Mouse (Mus musculus) megakaryocyte progenitor cell, adult 5-6 weeks (primary cell): ENCODE measurements around the gene Zfp423. TPM values are rescaled to one million over a fixed set of nuclear protein-coding genes. Genes with fewer than 3 reads are reported as not detected.

Experiments
- ATAC-seq: replicated peaks from 2 replicates; pipeline ENCODE4 v1.8.0; 2016; ENCODE audit warnings: mild to moderate bottlenecking, moderate TSS enrichment, inconsistent platforms; ENCODE audit not compliant: poor library complexity
- total RNA-seq, 2 experiments: library from RNA; stranded (forward) in 1 of 2; stranded (reverse) in 1 of 2; fragments of 157-497, 149-512 nt in 1 of 2; fragments of 200-1000 nt in 1 of 2; gene quantifications; 2 replicates each; pipeline versions ENCODE4 v1.2.3 to v1.2.4; 2015 to 2017

Zfp423 gene
- total RNA-seq, 2 experiments from 2014 or later, result not detected

DNA sequence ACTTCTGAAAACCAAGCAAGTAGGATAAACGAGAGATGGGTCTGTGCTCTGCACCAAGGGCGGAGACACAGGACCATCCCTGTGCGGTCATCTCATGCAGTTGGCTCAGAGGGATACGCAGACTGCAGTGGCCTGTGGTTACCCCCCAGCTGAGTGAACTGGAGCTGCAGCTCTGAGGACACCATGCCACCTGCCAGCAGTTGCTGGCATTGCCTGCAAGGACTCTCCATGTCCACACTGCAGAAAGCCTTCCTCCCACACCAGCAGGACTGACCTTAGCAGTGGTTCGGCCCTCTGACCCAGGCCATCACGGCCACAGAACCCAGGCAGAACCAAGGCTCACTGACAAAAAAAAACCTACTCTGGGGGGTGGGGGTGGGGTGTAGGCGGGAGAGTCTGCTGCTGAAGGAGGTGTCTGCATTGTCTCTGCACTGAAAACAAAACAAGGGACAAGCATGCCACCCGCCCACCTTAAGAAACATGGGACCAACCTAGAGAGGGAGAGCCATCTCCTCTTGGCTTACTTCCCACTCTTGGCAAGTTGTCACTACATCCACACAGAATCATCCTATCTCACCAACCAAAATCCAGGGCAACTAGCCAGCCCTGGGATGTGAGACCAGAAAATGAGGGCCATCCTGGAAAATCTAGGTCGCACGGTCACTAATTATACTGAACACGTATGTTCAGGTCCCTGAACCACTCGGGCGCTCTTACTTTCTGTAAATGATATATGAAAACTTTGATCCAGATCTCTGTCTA, 288.0 kb downstream of the Zfp423 start:
- ATAC-seq, result no peak

DNA sequence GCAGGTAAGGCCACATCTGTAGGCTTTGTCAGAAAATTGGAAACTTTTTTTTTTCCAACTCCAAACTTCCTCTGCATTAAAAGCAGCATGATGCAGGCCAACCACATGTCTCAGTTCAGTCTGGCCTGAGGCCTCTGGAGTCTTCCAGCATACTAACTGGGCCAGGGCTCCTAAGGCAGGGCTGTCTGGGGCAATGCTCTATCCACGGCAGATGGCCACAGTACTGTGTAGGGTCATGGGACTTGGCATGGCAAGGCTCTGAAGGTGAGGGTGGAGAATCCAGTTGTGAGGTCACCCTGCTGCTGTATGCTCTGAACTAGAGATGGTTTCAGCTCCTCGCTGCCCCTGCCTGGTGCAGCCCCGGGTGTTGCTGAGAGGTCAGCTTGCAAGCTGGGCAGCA, 289.2 kb downstream of the Zfp423 start:
- ATAC-seq, result no peak

- ATAC-seq, result no peak
Observed at GRCm38 (mm10) chr8:87668736-87669135, 290.7 kb downstream of the Zfp423 start.

- no peak for ATAC-seq
Observed at GRCm38 (mm10) chr8:87667914-87668643, 291.3 kb downstream of the Zfp423 start.

GRCm38 (mm10) chr8:87667297-87667696, 292.1 kb downstream of the Zfp423 start:
- ATAC-seq, result no peak

GRCm38 (mm10) chr8:87665337-87665736, 294.1 kb downstream of the Zfp423 start:
- no peak for ATAC-seq

DNA sequence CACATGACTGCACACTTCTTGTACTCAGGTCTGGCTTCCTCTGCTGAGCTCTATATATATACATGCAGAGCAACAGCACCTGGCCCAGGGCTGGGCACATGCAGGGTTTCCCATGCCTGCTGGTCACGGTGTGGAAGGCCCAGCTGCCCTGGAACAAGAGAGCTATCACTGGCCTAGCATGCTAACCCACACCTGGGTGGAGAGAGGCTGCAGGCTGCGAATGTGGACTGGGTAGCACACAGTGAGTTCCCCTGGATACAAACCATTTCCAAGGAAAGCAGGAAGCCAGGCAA, 295.2 kb downstream of the Zfp423 start:
- ATAC-seq, result no peak

GRCm38 (mm10) chr8:87663349-87664216, 295.8 kb downstream of the Zfp423 start:
- ATAC-seq, result peak; percentile 73

- no peak for ATAC-seq
Observed at GRCm38 (mm10) chr8:87662811-87663341, 296.5 kb downstream of the Zfp423 start.

- no peak for ATAC-seq
Observed at GRCm38 (mm10) chr8:87662307-87662771, 297.1 kb downstream of the Zfp423 start.

DNA sequence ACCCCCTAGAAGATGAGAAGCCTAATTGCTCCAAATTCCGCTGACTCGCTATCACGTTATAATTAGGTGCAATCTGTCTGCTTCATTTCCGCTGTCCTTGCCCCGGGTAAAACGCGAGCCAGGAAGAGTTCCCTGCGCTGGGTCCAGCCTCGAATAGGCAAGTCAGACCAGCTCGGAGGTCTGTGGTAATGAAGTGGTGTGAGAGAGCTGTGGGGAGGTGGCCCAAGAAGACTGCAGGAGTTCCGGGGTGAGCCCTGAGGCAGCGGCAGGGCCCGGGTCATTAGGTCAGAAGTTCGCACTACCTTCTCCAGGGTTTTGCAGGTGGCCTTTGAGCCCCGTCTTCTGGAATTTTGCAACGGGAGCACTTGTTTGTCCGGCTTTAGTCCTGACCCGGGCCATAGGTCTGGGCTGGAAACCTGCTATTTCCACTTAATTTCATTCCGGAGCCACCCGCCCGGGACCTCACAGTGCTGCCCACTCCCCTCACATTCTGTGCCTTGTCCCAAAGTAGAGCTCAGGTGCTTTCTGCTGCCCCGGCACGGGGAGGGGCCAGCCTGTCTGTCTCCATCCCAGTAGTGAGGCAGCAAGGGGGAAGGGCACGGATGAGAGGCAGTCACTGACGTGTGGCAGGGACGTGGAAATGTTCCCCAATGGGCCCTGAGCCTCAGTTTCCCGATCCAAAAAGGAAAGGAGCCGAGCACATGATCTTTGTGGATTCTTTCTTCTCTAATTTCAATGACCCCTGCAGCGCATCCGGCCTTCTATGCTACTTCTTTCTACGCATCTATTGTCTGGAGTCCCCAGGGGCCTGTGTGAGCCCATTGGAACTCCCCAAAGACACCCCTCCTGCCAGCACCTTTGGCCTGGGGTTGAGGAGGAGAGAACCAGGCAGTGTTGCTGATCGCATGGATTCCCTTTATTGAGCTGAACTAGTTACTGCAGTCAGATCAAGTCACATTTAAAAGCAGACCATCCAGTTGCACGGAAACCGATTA, 298.2 kb downstream of the Zfp423 start:
- no peak for ATAC-seq

DNA sequence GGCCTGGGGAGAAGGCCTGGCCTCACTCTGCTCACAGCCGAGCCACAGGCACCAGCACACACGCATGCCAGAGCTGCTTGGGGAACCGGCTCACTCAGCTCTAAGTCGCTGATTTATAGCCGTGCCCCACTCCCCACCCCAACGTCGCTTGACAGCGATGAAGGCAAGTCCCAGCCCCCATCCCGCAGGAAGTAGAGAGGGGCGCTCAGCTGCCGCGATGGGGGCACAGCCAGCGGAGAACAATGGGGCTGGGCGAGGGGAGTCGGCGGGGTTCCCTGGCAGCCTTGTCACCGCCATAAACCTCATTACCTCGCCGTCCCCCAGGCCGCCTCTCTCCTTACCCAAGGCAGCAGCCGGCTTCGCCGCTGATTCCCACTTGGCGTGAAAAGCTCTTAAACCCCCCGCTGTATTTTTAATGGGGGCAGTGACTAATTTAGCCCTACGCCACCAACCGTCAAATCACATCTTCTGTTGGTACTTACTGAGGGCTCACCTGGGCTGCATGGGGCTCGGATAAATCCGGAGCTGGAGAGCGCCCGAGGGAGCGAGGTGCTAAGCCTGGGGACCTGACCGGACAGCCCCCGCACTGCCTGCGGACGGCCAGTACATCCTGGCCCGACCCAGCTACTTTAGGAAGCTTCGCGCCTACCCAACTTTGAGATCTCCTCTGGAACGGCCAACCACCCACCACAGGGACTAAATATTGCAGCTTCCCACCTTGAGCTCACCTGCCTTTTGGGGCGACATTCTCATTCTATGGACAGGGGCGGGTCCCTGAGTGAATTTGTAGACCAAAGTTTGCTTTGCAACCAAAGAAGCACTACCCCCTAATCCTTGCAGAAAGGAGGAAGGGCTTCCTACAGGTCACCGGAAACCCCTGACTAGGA, 299.1 kb downstream of the Zfp423 start:
- no peak for ATAC-seq

- no peak for ATAC-seq
Observed at GRCm38 (mm10) chr8:87657488-87657887, 301.9 kb downstream of the Zfp423 start.

- peak; percentile 89 for ATAC-seq
Observed at GRCm38 (mm10) chr8:87656484-87657230, 302.7 kb downstream of the Zfp423 start.

GRCm38 (mm10) chr8:87655946-87656345, 303.4 kb downstream of the Zfp423 start:
- ATAC-seq, result no peak

DNA sequence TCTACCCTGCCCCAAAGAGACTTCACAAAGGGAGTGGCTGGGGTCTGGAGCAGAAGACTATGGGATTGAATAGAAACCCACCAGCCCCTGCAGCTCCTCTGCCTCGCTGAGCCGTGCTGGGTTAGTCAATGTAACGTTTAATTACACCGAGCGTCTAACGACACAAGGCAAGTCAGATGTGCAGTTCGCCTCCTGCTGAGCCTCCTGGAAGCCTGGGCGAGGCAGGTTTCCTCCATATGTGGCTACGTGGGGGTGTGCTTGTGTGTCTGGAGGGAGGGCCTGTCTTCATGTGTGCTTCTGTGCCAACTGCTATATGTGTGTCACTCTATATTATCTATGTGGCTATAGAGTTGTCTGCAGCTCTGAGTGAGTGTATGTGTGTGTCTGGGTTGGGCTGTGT, 311.6 kb downstream of the Zfp423 start:
- no peak for ATAC-seq

GRCm38 (mm10) chr8:87645829-87646483, 313.4 kb downstream of the Zfp423 start:
- ATAC-seq, result no peak

DNA sequence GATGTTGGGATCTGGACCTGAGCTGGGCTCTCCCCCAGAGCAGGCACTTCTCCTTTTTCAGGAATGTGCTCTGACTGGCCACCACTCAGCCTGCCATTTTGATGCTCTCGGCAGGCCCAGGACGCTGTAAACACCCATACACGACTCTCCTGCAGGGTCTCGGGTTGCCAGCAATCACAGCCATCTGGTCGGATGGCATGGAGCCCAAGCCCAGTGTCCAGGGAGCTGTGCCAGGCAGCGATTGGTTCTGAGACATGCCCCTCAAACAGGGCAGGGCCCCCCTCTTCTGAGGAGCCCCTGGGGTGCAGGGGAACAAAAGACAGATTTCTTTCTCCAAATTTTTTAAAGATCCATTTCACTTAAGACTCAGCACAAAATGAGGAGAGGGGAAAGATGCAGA, 314.0 kb downstream of the Zfp423 start:
- ATAC-seq, result no peak
